Mouse (Mus musculus): ENCODE results near the gene Tshr. TPM values are rescaled to one million over a fixed set of nuclear protein-coding genes. Genes with fewer than 3 reads are reported as not detected.
"Not testable (repeated sequence)": the region's sequence is repeated elsewhere in the genome, so short reads cannot be mapped to it uniquely, and the experiment has no call there.

Tshr gene
- polyA plus RNA-seq, 1 experiment from 2014 or later = 0.43 TPM

DNA sequence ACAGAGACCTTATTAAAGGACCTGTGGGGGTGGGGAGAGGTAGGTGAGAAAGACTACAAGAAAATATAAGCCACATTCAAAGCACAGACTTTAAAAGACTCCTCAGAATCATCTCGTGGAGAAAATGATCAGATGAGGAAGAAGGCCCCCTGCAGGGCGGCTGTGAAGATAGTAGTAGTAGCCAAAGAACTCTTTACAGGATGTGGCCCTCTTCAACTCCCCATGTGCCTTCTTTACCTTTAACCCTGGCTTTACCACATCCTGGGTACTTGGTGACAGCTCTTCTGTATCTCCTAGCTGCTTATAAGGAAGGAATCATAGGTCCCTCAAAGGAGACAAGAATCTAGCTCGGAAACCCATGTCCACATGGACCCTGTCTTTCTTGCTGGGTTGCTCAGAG is 139.3 kb downstream of the Tshr start:
- H3K4me2 ChIP-seq = no peak overlapping the region
- H3K27me3 ChIP-seq (ENCODE audit: control insufficient read depth, insufficient read depth, low read length) = no peaks in the 10 kb centered on the region
- no peaks in the 10 kb centered on the region for H3K4me1 ChIP-seq (ENCODE audit: control insufficient read depth, insufficient read depth, low read length)
- no peak overlapping the region for H3K9ac ChIP-seq (ENCODE audit: low read depth, low read length)
- no peaks in the 10 kb centered on the region for H3K36me3 ChIP-seq (ENCODE audit: control insufficient read depth, insufficient read depth, low read length)
- WGBS (ENCODE audit: insufficient replicate concordance) = 56% methylated on average over 3 of the region's 3 CpGs
- H3K4me3 ChIP-seq (ENCODE audit: low read depth, low read length) = no peak overlapping the region
- H3K9me3 ChIP-seq (replicated peaks; ENCODE audit: control insufficient read depth, low read length) = no peaks in the 10 kb centered on the region
- no peak for ATAC-seq (replicated peaks; ENCODE audit: insufficient number of reproducible peaks, low FRiP score, low TSS enrichment)
- H3K27ac ChIP-seq (ENCODE audit: low read depth, low read length) = no peak overlapping the region

DNA sequence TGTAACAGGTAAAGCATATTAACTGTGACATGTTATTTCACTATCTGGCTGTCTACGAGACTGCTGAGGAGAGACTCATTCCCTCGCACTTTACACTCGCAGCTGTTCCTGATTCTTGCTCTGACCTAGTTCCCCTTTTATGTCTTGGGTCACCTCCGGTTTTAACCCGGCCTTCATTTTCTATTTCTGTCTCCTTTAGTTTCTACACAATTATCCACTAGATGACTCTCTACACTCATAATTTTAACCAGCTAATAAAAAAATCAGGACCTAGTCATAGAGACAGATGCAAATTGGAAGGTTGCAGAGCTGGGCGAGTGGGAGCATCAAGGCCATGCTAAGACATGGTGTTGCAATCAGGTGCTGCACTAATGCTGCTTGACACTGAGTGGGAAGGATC is 150.2 kb downstream of the Tshr start:
- 78% methylated on average over 6 of the region's 6 CpGs for WGBS (ENCODE audit: insufficient replicate concordance)

DNA sequence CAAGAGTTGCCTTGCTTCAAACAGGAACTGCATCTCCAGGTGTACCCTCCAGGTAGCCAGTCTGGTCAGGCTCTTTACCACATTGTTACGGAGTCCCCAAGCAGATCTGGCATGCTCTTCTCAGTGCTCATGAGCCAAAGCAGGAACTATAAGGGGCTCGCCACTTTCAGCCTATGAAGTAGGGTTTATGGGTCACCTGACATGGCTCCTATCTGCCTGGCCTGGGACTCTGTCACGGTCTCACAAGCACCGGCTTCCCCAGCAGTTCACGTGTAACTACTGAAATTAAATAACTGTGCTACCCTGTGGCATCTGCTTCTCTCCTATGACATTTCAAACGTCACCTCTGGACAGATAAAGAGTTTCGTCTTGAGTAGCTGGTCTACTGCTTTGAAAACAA is 155.8 kb downstream of the Tshr start:
- no peaks in the 10 kb centered on the region for H3K9me3 ChIP-seq (replicated peaks; ENCODE audit: control insufficient read depth, low read length)
- H3K4me3 ChIP-seq (ENCODE audit: low read depth, low read length) = no peak overlapping the region
- H3K9ac ChIP-seq (ENCODE audit: low read depth, low read length) = no peak overlapping the region
- H3K27ac ChIP-seq (ENCODE audit: low read depth, low read length) = no peak overlapping the region
- WGBS (ENCODE audit: insufficient replicate concordance) = 81% methylated on average over 7 of the region's 7 CpGs
- H3K4me1 ChIP-seq (ENCODE audit: control insufficient read depth, insufficient read depth, low read length) = no peaks in the 10 kb centered on the region
- H3K27me3 ChIP-seq (ENCODE audit: control insufficient read depth, insufficient read depth, low read length) = no peaks in the 10 kb centered on the region
- no peaks in the 10 kb centered on the region for H3K36me3 ChIP-seq (ENCODE audit: control insufficient read depth, insufficient read depth, low read length)
- ATAC-seq (replicated peaks; ENCODE audit: insufficient number of reproducible peaks, low FRiP score, low TSS enrichment) = no peak
- H3K4me2 ChIP-seq = no peak overlapping the region

More for the DNA sequence above, 150.2 kb downstream of the Tshr start:
- H3K36me3 ChIP-seq (ENCODE audit: control insufficient read depth, insufficient read depth, low read length) = no peaks in the 10 kb centered on the region
- no peak for ATAC-seq (replicated peaks; ENCODE audit: insufficient number of reproducible peaks, low FRiP score, low TSS enrichment)
- no peak overlapping the region for H3K4me3 ChIP-seq (ENCODE audit: low read depth, low read length)
- no peaks in the 10 kb centered on the region for H3K27me3 ChIP-seq (ENCODE audit: control insufficient read depth, insufficient read depth, low read length)
- H3K9ac ChIP-seq (ENCODE audit: low read depth, low read length) = no peak overlapping the region
- H3K27ac ChIP-seq (ENCODE audit: low read depth, low read length) = no peak overlapping the region
- no peak overlapping the region for H3K4me2 ChIP-seq
- H3K4me1 ChIP-seq (ENCODE audit: control insufficient read depth, insufficient read depth, low read length) = no peaks in the 10 kb centered on the region
- no peaks in the 10 kb centered on the region for H3K9me3 ChIP-seq (replicated peaks; ENCODE audit: control insufficient read depth, low read length)

DNA sequence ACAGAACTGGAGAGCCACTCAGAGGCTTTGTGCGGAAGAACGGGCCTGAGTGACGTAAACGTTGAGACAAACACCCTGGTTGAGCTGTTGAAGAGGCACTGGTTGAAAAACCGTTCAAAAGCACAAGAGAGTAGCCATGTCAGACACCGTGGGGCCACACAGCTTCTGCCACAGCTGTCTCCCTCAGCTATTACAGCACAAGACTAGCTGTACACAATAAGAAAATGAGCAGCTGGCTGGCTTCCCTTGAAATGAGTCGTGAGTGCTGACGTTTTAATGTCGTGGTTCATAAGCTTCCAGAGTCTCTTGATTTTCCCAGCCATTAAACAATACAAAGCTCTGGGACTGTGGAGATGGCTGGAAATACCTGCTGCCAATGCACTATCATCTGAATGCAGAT is 165.1 kb downstream of the Tshr start:
- no peak overlapping the region for H3K9ac ChIP-seq (ENCODE audit: low read depth, low read length)
- H3K36me3 ChIP-seq (ENCODE audit: control insufficient read depth, insufficient read depth, low read length) = no peaks in the 10 kb centered on the region; the same call in 1 of the 2 replicates
- peaks cover 6% of the 10 kb centered on the region; the same call in 1 of the 2 replicates for H3K4me1 ChIP-seq (ENCODE audit: control insufficient read depth, insufficient read depth, low read length)
- H3K27me3 ChIP-seq (ENCODE audit: control insufficient read depth, insufficient read depth, low read length) = no peaks in the 10 kb centered on the region; the same call in 1 of the 2 replicates
- no peaks in the 10 kb centered on the region for H3K9me3 ChIP-seq (replicated peaks; ENCODE audit: control insufficient read depth, low read length)
- no peak overlapping the region for H3K4me2 ChIP-seq
- ATAC-seq (replicated peaks; ENCODE audit: insufficient number of reproducible peaks, low FRiP score, low TSS enrichment) = no peak
- H3K27ac ChIP-seq (ENCODE audit: low read depth, low read length) = no peak overlapping the region
- H3K4me3 ChIP-seq (ENCODE audit: low read depth, low read length) = no peak overlapping the region
- WGBS (ENCODE audit: insufficient replicate concordance) = 78% methylated on average over 9 of the region's 9 CpGs

DNA sequence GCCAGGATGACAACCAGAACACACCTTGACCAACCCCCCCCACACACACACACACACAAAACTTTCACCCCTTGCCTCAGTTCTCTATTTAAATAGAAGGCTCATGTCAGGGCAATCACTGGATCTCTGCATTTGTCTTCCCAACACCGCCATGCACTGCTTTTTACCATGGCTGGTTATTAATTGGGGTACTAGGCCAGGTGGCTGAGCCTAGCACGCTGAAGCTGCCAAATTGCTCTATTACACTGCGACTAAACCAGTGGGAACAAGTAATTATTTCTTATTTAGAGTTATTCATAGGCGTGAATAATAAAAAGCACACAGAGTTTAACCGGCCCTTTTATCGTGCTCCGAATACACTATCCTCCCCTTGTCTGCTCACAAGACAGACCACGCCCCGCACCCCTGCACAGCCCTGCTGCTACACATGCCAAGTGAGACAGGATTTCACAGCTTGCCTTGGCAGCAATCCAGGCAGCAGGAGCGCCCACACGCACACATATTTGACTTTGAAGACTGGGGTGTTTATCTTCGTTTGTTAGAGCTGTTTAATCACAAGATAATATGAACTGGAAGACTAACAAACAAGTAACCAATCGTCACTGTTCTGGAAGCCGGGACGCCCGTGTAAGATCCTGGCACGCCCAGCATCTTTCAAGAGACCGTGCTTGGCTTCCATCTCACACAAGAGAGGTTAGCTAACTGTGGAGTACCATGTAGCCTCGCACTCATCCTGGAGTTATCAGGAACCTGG is 167.6 kb downstream of the Tshr start:
- peaks cover 6% of the 10 kb centered on the region; the same call in 1 of the 2 replicates for H3K4me1 ChIP-seq (ENCODE audit: control insufficient read depth, insufficient read depth, low read length)
- WGBS (ENCODE audit: insufficient replicate concordance) = 46% methylated on average over 19 of the region's 19 CpGs
- H3K27ac ChIP-seq (ENCODE audit: low read depth, low read length) = no peak overlapping the region
- no peak overlapping the region for H3K4me3 ChIP-seq (ENCODE audit: low read depth, low read length)
- peak; percentile 85 for ATAC-seq (replicated peaks; ENCODE audit: insufficient number of reproducible peaks, low FRiP score, low TSS enrichment)
- peak overlapping the region; percentile 40; the same call in 1 of the 2 replicates for H3K4me2 ChIP-seq
- H3K9me3 ChIP-seq (replicated peaks; ENCODE audit: control insufficient read depth, low read length) = no peaks in the 10 kb centered on the region
- peaks cover under 1% of the 10 kb centered on the region; the same call in 1 of the 2 replicates for H3K36me3 ChIP-seq (ENCODE audit: control insufficient read depth, insufficient read depth, low read length)
- H3K9ac ChIP-seq (ENCODE audit: low read depth, low read length) = no peak overlapping the region
- no peaks in the 10 kb centered on the region for H3K27me3 ChIP-seq (ENCODE audit: control insufficient read depth, insufficient read depth, low read length)

DNA sequence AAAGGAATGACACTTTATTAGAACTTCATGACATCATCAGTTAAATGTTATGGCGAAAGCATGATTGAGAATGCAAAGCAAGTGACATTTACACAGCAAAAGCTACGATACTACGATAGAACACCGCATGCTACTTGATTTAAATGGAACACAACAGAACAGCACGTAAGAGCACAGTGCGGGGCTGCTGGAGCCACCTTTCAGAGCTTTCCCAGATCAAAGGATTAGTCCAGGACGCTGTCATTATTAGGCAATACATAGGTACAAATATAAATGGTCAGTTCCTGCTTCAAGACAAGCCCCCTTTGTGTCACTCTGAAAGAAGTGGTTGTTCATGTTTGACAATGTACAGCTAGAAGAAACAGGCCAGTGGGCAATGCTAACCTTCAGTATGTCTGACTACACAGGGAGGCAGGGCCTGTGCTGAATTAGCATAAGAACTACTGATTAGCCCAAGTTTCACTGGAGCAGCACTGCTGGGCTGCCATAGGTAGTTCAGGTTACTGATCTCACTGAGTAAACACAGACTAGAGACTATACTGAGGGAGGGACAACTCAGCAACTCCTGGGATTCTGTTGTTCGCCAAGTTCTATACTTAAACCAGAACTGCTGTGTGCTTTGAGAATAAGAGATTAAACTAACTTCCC is 173.1 kb downstream of the Tshr start:
- H3K4me1 ChIP-seq (ENCODE audit: control insufficient read depth, insufficient read depth, low read length); H3K4me3 ChIP-seq (ENCODE audit: low read depth, low read length); H3K4me2 ChIP-seq; H3K9me3 ChIP-seq (replicated peaks; ENCODE audit: control insufficient read depth, low read length); ATAC-seq (replicated peaks; ENCODE audit: insufficient number of reproducible peaks, low FRiP score, low TSS enrichment); H3K27me3 ChIP-seq (ENCODE audit: control insufficient read depth, insufficient read depth, low read length); H3K27ac ChIP-seq (ENCODE audit: low read depth, low read length); H3K36me3 ChIP-seq (ENCODE audit: control insufficient read depth, insufficient read depth, low read length); H3K9ac ChIP-seq (ENCODE audit: low read depth, low read length): not testable (repeated sequence)
- 84% methylated on average over 8 of the region's 8 CpGs for WGBS (ENCODE audit: insufficient replicate concordance)

DNA sequence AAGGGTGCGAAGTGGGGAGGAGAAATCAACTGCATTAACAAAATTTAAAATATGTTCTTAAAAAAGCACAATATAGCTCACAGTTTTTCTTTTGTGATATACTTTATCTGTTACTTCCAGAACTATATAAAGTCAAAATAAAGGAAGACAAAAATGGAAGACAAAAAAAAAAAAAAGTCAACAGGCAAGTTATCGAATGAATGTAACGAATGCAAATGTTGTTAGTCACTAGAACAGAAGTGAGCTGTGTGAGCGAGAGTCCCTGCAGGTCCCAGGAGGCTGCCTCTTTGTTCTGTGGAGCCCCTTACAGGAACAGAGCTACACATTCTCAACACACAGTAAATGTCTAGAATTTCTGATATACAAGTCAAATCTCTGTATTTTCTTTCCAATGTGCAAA is 173.8 kb downstream of the Tshr start:
- not testable (repeated sequence) for H3K27ac ChIP-seq (ENCODE audit: low read depth, low read length); H3K4me3 ChIP-seq (ENCODE audit: low read depth, low read length); H3K4me2 ChIP-seq; ATAC-seq (replicated peaks; ENCODE audit: insufficient number of reproducible peaks, low FRiP score, low TSS enrichment); H3K9ac ChIP-seq (ENCODE audit: low read depth, low read length); H3K27me3 ChIP-seq (ENCODE audit: control insufficient read depth, insufficient read depth, low read length); H3K4me1 ChIP-seq (ENCODE audit: control insufficient read depth, insufficient read depth, low read length); H3K36me3 ChIP-seq (ENCODE audit: control insufficient read depth, insufficient read depth, low read length); H3K9me3 ChIP-seq (replicated peaks; ENCODE audit: control insufficient read depth, low read length)
- WGBS (ENCODE audit: insufficient replicate concordance) = 92% methylated on average over 4 of the region's 4 CpGs

DNA sequence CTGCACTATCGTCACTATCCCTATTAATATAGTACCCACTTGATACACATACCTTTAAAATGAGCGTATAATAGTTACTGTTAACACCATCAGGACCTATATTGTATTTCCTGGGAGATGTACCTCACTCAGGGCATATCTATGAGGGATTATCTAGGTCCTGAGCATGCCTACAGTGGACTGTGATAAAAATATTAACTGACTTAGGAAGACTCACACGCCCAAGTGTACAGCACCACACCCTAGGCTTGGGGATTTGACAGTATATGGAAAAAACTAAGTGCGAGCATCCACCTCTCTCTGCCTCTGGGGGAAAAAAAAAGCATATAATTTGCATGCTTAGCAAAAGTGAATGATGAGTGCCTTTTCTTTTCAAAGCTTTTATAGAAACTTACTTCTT is 182.8 kb downstream of the Tshr start:
- H3K9me3 ChIP-seq (replicated peaks; ENCODE audit: control insufficient read depth, low read length) = no peaks in the 10 kb centered on the region
- peaks cover 19% of the 10 kb centered on the region for H3K36me3 ChIP-seq (ENCODE audit: control insufficient read depth, insufficient read depth, low read length)
- no peak overlapping the region for H3K4me2 ChIP-seq
- H3K27me3 ChIP-seq (ENCODE audit: control insufficient read depth, insufficient read depth, low read length) = no peaks in the 10 kb centered on the region
- no peaks in the 10 kb centered on the region; the same call in 1 of the 2 replicates for H3K4me1 ChIP-seq (ENCODE audit: control insufficient read depth, insufficient read depth, low read length)
- 92% methylated on average over 4 of the region's 4 CpGs for WGBS (ENCODE audit: insufficient replicate concordance)
- H3K4me3 ChIP-seq (ENCODE audit: low read depth, low read length) = no peak overlapping the region
- H3K27ac ChIP-seq (ENCODE audit: low read depth, low read length) = no peak overlapping the region
- ATAC-seq (replicated peaks; ENCODE audit: insufficient number of reproducible peaks, low FRiP score, low TSS enrichment) = no peak
- no peak overlapping the region for H3K9ac ChIP-seq (ENCODE audit: low read depth, low read length)
